Mouse (Mus musculus) heart, postnatal 0 days (tissue): ENCODE results near the gene Tmppe.

ENCODE experiments used
- CTCF ChIP-seq: IDR thresholded peaks from 2 replicates; pipeline ENCODE4 v1.5.1; 2016; ENCODE audit warnings: antibody characterized with exemption, control low read depth, low read depth
- EP300 ChIP-seq: IDR thresholded peaks from 2 replicates; pipeline ENCODE4 v1.6.1; 2016; ENCODE audit warnings: antibody characterized with exemption, low read depth

- no peak for TF ChIP-seq CTCF
- TF ChIP-seq EP300: no peak
Observed at GRCm38 (mm10) chr9:114426201-114426600, 25.3 kb downstream of the Tmppe start.
